In genomic region chr16:13158153-13158670, GRCm38 (mm10) we compare ENCODE assay signal across 13 mouse cellular contexts. TPM values are rescaled to one million over a fixed set of nuclear protein-coding genes. Genes with fewer than 3 reads are reported as not detected.
DNase-seq lines count a peak whose midpoint lies in the region; ATAC-seq and TF ChIP-seq lines count a peak whose summit lies in the region.
"Had no signal": no experiment of that assay in that cellular context is flagged by ENCODE, and none has a peak within 500 bp of the region (broad histone marks: within the 10 kb centered on the region; RNA-seq: fewer than 3 reads in every experiment).

No protein-coding gene starts in this region.

- 65% methylated on average over 3 of the region's 3 CpGs for WGBS in hindbrain, embryonic 15.5 days
- WGBS in hindbrain, embryonic 12.5 days: 62% methylated on average over 3 of the region's 3 CpGs
- WGBS in lung, embryonic 14.5 days: 61% methylated on average over 3 of the region's 3 CpGs
- 65% methylated on average over 3 of the region's 3 CpGs for WGBS in stomach, postnatal 0 days

- H3K9me3 ChIP-seq in hindbrain, embryonic 15.5 days: no peaks in the 10 kb centered on the region
- no peaks in the 10 kb centered on the region for H3K9me3 ChIP-seq in hindbrain, embryonic 12.5 days (replicated peaks)
- H3K9me3 ChIP-seq in lung, embryonic 14.5 days (ENCODE audit: low read depth, low read length): no peaks in the 10 kb centered on the region
- H3K9me3 ChIP-seq in stomach, postnatal 0 days (ENCODE audit: control insufficient read depth, low read length): no peaks in the 10 kb centered on the region
- H3K9me3 ChIP-seq: lung, embryonic 15.5 days had no signal

- no peak overlapping the region for H3K4me3 ChIP-seq in hindbrain, embryonic 15.5 days
- no peak overlapping the region for H3K4me3 ChIP-seq in hindbrain, embryonic 12.5 days
- no peak overlapping the region for H3K4me3 ChIP-seq in lung, embryonic 14.5 days (ENCODE audit: low read depth, low read length)
- H3K4me3 ChIP-seq in stomach, postnatal 0 days (ENCODE audit: low read depth, low read length): no peak overlapping the region
- H3K4me3 ChIP-seq: lung, embryonic 15.5 days had no signal

- H3K4me2 ChIP-seq in hindbrain, embryonic 15.5 days: no peak overlapping the region
- H3K4me2 ChIP-seq in hindbrain, embryonic 12.5 days (replicated peaks): no peak overlapping the region
- no peak overlapping the region for H3K4me2 ChIP-seq in lung, embryonic 14.5 days
- no peak overlapping the region for H3K4me2 ChIP-seq in stomach, postnatal 0 days (replicated peaks; ENCODE audit: low read depth)
- H3K4me2 ChIP-seq: lung, embryonic 15.5 days; midbrain, embryonic 11.5 days had no signal

- peak; percentile 25 for TF ChIP-seq CTCF in lung, embryonic 14.5 days (IDR thresholded peaks at IDR 0.05; ENCODE audit: low read depth)
- TF ChIP-seq CTCF in stomach, postnatal 0 days (IDR thresholded peaks at IDR 0.05; ENCODE audit: low read depth): peak; percentile 58

- peaks cover 14% of the 10 kb centered on the region for H3K4me1 ChIP-seq in hindbrain, embryonic 15.5 days (replicated peaks)
- peaks cover 6% of the 10 kb centered on the region; the same call in 1 of the 2 replicates for H3K4me1 ChIP-seq in hindbrain, embryonic 12.5 days
- no peaks in the 10 kb centered on the region for H3K4me1 ChIP-seq in lung, embryonic 14.5 days (ENCODE audit: insufficient read depth)
- no peaks in the 10 kb centered on the region for H3K4me1 ChIP-seq in stomach, postnatal 0 days (replicated peaks; ENCODE audit: control insufficient read depth, insufficient read depth)

- H3K9ac ChIP-seq in hindbrain, embryonic 15.5 days: no peak overlapping the region
- no peak overlapping the region for H3K9ac ChIP-seq in hindbrain, embryonic 12.5 days
- no peak overlapping the region for H3K9ac ChIP-seq in lung, embryonic 14.5 days
- no peak overlapping the region for H3K9ac ChIP-seq in stomach, postnatal 0 days (ENCODE audit: low read length)
- H3K9ac ChIP-seq: lung, embryonic 15.5 days had no signal

- TF ChIP-seq EP300 in stomach, postnatal 0 days (optimal IDR thresholded peaks at IDR 0.05): no peak

- H3K36me3 ChIP-seq in hindbrain, embryonic 15.5 days: no peaks in the 10 kb centered on the region
- H3K36me3 ChIP-seq in hindbrain, embryonic 12.5 days: no peaks in the 10 kb centered on the region
- no peaks in the 10 kb centered on the region for H3K36me3 ChIP-seq in lung, embryonic 14.5 days (ENCODE audit: insufficient read depth)
- H3K36me3 ChIP-seq in stomach, postnatal 0 days (ENCODE audit: control insufficient read depth, insufficient read depth, low read length): no peaks in the 10 kb centered on the region
- H3K36me3 ChIP-seq: lung, embryonic 15.5 days had no signal

- no peak for ATAC-seq in hindbrain, embryonic 15.5 days (ENCODE audit: low FRiP score, low read depth)
- ATAC-seq in hindbrain, embryonic 12.5 days (ENCODE audit: low FRiP score): no peak
- no peak for ATAC-seq in lung, embryonic 14.5 days (ENCODE audit: insufficient read depth)
- ATAC-seq in stomach, postnatal 0 days (ENCODE audit: low FRiP score, low TSS enrichment): no peak
- ATAC-seq: intestine, embryonic 16.5 days had no signal

- no peak for DNase-seq in lung, embryonic 14.5 days
- no peak for DNase-seq in lung, postnatal 25 days (ENCODE audit: low spot score)
- peak; percentile 33 for DNase-seq in MN1 (ENCODE audit: low spot score)
- DNase-seq in stomach, postnatal 0 days (ENCODE audit: low spot score): peak; percentile 13
- DNase-seq in embryo, embryonic 10.5 days (ENCODE audit: low spot score): no peak
- DNase-seq: cerebellum, adult 11-12 months; heart, postnatal 36 days; right cerebral cortex, adult 18-20 months had no signal

- no peaks in the 10 kb centered on the region for H3K27me3 ChIP-seq in hindbrain, embryonic 15.5 days
- H3K27me3 ChIP-seq in hindbrain, embryonic 12.5 days: no peaks in the 10 kb centered on the region
- H3K27me3 ChIP-seq in lung, embryonic 14.5 days (ENCODE audit: insufficient read depth, low read length): no peaks in the 10 kb centered on the region
- no peaks in the 10 kb centered on the region for H3K27me3 ChIP-seq in stomach, postnatal 0 days (ENCODE audit: control insufficient read depth, insufficient read depth, low read length)
- H3K27me3 ChIP-seq: lung, embryonic 15.5 days had no signal

- H3K27ac ChIP-seq in hindbrain, embryonic 15.5 days (replicated peaks): peak overlapping the region; percentile 61; the same call in 1 of the 2 replicates
- H3K27ac ChIP-seq in hindbrain, embryonic 12.5 days: no peak overlapping the region
- H3K27ac ChIP-seq in lung, embryonic 14.5 days (ENCODE audit: low read depth): no peak overlapping the region
- no peak overlapping the region for H3K27ac ChIP-seq in stomach, postnatal 0 days (replicated peaks)
- H3K27ac ChIP-seq: lung, embryonic 15.5 days had no signal

RNA-seq across cellular contexts. Expression of gene Ercc4, which starts 48.7 kb away (rescaled TPM):
- 16.0 and 17.8 TPM in 2 replicates for polyA plus RNA-seq in hindbrain, embryonic 15.5 days (2015; fragmentation: Nextera tagmentation; extraction: Ambion mirVana)
- 17.3 and 18.1 TPM in 2 replicates for polyA plus RNA-seq in hindbrain, embryonic 12.5 days (2016; fragmentation: Nextera tagmentation; extraction: Ambion mirVana)
- polyA plus RNA-seq in lung, embryonic 14.5 days (2014; fragmentation: Nextera tagmentation; extraction: Ambion mirVana): 14.9 and 15.5 TPM in 2 replicates
- polyA plus RNA-seq in stomach, postnatal 0 days (2015; fragmentation: Nextera tagmentation; extraction: Ambion mirVana): 5.3 and 6.6 TPM in 2 replicates

Comparison
In these comparisons a context has a peak if more than half of its experiments do, and no peak if none do; other contexts are left out.
1. DNase-seq: peak in MN1 (single experiment) and stomach, postnatal 0 days (single experiment); none in lung, embryonic 14.5 days (single experiment), lung, postnatal 25 days (single experiment) and embryo, embryonic 10.5 days (single experiment).